Mouse (Mus musculus) stomach, embryonic 15.5 days (tissue): ENCODE measurements around the gene Arl11. TPM values are rescaled to one million over a fixed set of nuclear protein-coding genes. Genes with fewer than 3 reads are reported as not detected.
"Not testable (repeated sequence)": the region's sequence is repeated elsewhere in the genome, so short reads cannot be mapped to it uniquely, and the experiment has no call there.

Experiments used
- ATAC-seq: fragments of 200-750 bp; cut with Nextera tagmentation; 2 replicates; pipeline ENCODE4 v1.8.0; 2017; ENCODE audit warnings: low read depth, moderate number of reproducible peaks, moderate TSS enrichment; ENCODE audit not compliant: insufficient read depth, low FRiP score
- H3K27ac ChIP-seq: fragments of 300-500 bp; sonication (generic); 2 replicates; pipeline ENCODE4 v1.5.1; 2015; ENCODE audit warnings: mild to moderate bottlenecking, inconsistent platforms
- H3K27me3 ChIP-seq: fragments of 300-500 bp; sonication (generic); replicated peaks from 2 replicates; pipeline ENCODE4 v1.6.1; 2015; ENCODE audit warnings: inconsistent platforms
- H3K36me3 ChIP-seq: fragments of 300-500 bp; sonication (generic); 2 replicates; pipeline ENCODE4 v1.6.1; 2015; ENCODE audit warnings: inconsistent platforms
- H3K4me1 ChIP-seq: fragments of 300-500 bp; sonication (generic); 2 replicates; pipeline ENCODE4 v1.6.1; 2015; ENCODE audit warnings: inconsistent platforms
- H3K4me2 ChIP-seq: fragments of 300-500 bp; sonication (generic); 2 replicates; pipeline ENCODE4 v1.6.1; 2015; ENCODE audit warnings: mild to moderate bottlenecking, inconsistent platforms
- H3K4me3 ChIP-seq: fragments of 300-500 bp; sonication (generic); replicated peaks from 2 replicates; pipeline ENCODE4 v1.5.1; 2015; ENCODE audit warnings: inconsistent platforms
- H3K9ac ChIP-seq: fragments of 300-500 bp; sonication (generic); 2 replicates; pipeline ENCODE4 v1.6.1; 2015; ENCODE audit warnings: inconsistent platforms
- H3K9me3 ChIP-seq: fragments of 300-500 bp; sonication (generic); 2 replicates; pipeline ENCODE4 v1.6.1; 2016; ENCODE audit warnings: inconsistent platforms
- WGBS: fragments of 180-500 bp; shearing (Covaris S2); methylation state at CpG from one replicate; pipeline ENCODE4 v1.1.7; 2015; 5-methylcytosine and 5-hydroxymethylcytosine counted together
- polyA plus RNA-seq: library from polyadenylated mRNA; unstranded; fragments of >200 nt; fragmentation: Nextera tagmentation; extraction: Ambion mirVana; gene quantifications from 2 replicates; pipeline ENCODE4 v1.2.1, GENCODE M21; 2015

The Arl11 gene
- polyA plus RNA-seq, 1 experiment from 2014 or later = 1.2 TPM

DNA sequence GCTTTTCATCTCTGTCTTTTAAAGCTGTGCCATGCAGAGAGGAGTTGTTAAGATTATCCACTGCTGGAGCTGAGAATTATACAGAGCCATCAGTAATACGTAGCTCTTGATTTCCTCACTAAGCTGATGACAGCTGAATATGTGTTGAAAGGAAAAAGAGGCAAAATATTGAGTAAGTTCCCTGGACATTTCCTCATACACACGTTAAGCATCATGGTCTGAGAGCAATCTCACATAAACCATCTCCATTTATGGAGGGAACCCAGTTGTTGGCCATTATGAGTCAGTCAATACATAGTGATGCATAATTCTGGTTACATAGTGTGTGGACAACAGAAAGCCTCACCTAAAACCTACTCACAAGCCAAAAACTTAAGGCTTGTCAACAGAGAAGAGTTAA lies 7.1 kb upstream of the Arl11 start:
- Histone ChIP-seq H3K4me1 (no peaks in the 10 kb centered on the region), H3K9me3 (no peaks in the 10 kb centered on the region), H3K9ac (no peak overlapping the region), H3K27ac (no peak overlapping the region), H3K4me3 (no peak overlapping the region), H3K4me2 (no peak overlapping the region), H3K27me3 (no peaks in the 10 kb centered on the region), H3K36me3 (no peaks in the 10 kb centered on the region)
- ATAC-seq = no peak
- 62% methylated on average over 2 of the region's 2 CpGs for WGBS

GRCm38 (mm10) chr14:61303969-61304609 lies 5.5 kb upstream of the Arl11 start:
- Histone ChIP-seq H3K27me3 (no peaks in the 10 kb centered on the region), H3K9me3 (no peaks in the 10 kb centered on the region), H3K27ac (no peak overlapping the region), H3K4me1 (no peaks in the 10 kb centered on the region), H3K4me3 (no peak overlapping the region), H3K9ac (no peak overlapping the region), H3K36me3 (no peaks in the 10 kb centered on the region), H3K4me2 (no peak overlapping the region)
- WGBS = 45% methylated on average over 4 of the region's 4 CpGs
- ATAC-seq = no peak

- WGBS = 63% methylated on average over 7 of the region's 7 CpGs
- H3K27me3 ChIP-seq = no peaks in the 10 kb centered on the region
- H3K36me3 ChIP-seq = no peaks in the 10 kb centered on the region
- H3K4me2 ChIP-seq = peak overlapping the region; percentile 16
- no peak for ATAC-seq
- no peak overlapping the region for H3K4me3 ChIP-seq
- no peaks in the 10 kb centered on the region for H3K9me3 ChIP-seq
- H3K27ac ChIP-seq = no peak overlapping the region; the same call in 1 of the 2 replicates
- no peak overlapping the region for H3K9ac ChIP-seq
- H3K4me1 ChIP-seq = peaks cover 10% of the 10 kb centered on the region; the same call in 1 of the 2 replicates
Measured at GRCm38 (mm10) chr14:61310036-61310772, 651 bp downstream of the Arl11 start.

DNA sequence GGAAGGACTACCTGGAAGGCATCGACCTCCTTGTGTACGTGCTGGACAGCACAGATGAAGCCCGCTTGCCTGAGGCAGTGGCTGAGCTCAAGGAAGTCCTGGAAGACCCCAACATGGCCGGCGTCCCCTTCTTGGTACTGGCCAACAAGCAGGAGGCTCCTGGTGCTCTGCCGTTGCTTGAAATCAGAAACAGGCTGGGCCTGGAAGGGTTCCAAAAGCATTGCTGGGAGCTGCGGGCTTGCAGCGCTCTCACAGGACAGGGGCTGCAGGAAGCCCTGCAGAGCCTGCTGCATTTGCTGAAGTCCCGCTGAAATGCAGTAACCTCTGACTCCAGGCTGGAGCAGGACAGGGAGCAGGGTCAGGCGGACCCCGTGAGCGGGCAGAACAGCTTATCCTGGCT lies 1.4 kb downstream of the Arl11 start:
- WGBS = 46% methylated on average over 12 of the region's 12 CpGs
- no peak for ATAC-seq
- H3K4me3 ChIP-seq = no peak overlapping the region
- H3K4me2 ChIP-seq = peak overlapping the region; percentile 16
- no peaks in the 10 kb centered on the region for H3K36me3 ChIP-seq
- peaks cover 10% of the 10 kb centered on the region; the same call in 1 of the 2 replicates for H3K4me1 ChIP-seq
- no peaks in the 10 kb centered on the region for H3K9me3 ChIP-seq
- no peak overlapping the region; the same call in 1 of the 2 replicates for H3K27ac ChIP-seq
- H3K9ac ChIP-seq = no peak overlapping the region
- no peaks in the 10 kb centered on the region for H3K27me3 ChIP-seq

GRCm38 (mm10) chr14:61316861-61317260 lies 7.3 kb downstream of the Arl11 start:
- Histone ChIP-seq H3K27me3 (no peaks in the 10 kb centered on the region), H3K36me3 (no peaks in the 10 kb centered on the region), H3K4me1 (no peaks in the 10 kb centered on the region), H3K4me2 (no peak overlapping the region), H3K9ac (no peak overlapping the region), H3K9me3 (no peaks in the 10 kb centered on the region), H3K4me3 (no peak overlapping the region), H3K27ac (no peak overlapping the region)
- no peak for ATAC-seq
- 35% methylated on average over 4 of the region's 4 CpGs for WGBS

DNA sequence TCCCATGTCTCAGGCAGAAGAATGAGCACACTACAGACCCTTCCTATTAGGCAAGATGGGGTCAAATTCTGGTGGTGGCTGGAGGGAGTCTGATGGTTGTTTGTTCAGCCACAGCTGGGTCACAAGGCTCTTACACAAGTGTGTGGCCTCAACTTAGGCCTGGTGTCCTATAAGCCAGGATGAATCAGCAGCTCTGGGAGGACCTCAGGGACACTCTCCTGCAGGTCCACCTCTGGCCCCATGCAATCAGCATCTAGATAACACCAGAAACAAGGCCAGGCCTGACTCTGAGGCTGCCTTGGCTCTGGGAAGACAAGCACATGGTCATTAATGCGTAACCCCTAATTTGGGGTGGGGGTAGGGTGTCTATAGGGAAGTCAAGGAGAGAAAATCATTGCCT lies 11.2 kb downstream of the Arl11 start:
- no peak overlapping the region for H3K9ac ChIP-seq
- H3K4me3 ChIP-seq = no peak overlapping the region
- peak; percentile 70 for ATAC-seq
- no peaks in the 10 kb centered on the region for H3K36me3 ChIP-seq
- H3K27ac ChIP-seq = no peak overlapping the region
- no peaks in the 10 kb centered on the region for H3K4me1 ChIP-seq
- H3K4me2 ChIP-seq = no peak overlapping the region
- no peaks in the 10 kb centered on the region for H3K27me3 ChIP-seq
- 74% methylated on average over 1 of the region's 1 CpGs for WGBS
- no peaks in the 10 kb centered on the region for H3K9me3 ChIP-seq

DNA sequence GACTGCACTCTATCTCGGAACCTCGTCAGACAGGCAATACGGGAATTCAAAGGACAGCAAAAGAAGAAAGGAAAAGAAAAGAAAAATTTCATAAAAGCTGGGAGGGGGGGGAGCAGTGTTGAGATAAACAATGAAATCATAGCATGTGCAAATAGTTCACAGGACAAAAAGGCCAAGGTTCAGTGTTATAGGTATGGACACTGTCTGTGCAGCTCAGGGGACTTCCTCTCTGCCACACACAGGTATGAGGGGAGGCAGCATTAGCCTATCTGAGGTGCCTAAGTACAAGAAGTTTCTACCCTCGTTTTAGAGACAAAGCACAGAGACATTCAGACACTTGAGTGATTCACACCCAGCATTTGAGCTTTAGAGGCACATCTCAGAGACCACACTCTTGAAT lies 11.6 kb downstream of the Arl11 start:
- H3K9me3 ChIP-seq = no peaks in the 10 kb centered on the region
- H3K27ac ChIP-seq = no peak overlapping the region
- H3K4me3 ChIP-seq = no peak overlapping the region
- no peaks in the 10 kb centered on the region for H3K4me1 ChIP-seq
- 69% methylated on average over 4 of the region's 4 CpGs for whole genome bisulfite sequencing
- no peak overlapping the region for H3K4me2 ChIP-seq
- H3K27me3 ChIP-seq = no peaks in the 10 kb centered on the region
- H3K36me3 ChIP-seq = no peaks in the 10 kb centered on the region
- H3K9ac ChIP-seq = no peak overlapping the region
- ATAC-seq = no peak

DNA sequence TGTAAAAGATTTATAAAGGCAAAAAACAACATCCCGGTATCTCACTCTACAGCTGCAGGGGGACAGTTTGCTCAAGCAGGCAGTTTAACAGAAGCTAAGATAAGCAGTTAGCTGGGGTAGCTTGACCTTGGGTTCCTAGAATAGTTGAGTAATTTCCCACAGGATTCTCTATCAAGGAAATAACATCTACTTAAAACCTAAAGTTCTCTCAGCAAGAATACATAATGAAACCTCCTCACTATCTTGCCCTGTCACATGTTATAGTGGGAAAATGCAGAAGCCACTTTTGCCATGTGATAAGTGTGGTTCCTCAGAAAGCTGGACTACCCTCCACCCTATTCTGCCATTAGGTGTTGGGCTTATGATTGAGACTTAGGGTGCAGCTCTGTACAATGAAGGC lies 13.2 kb downstream of the Arl11 start:
- WGBS = 95% methylated on average over 1 of the region's 1 CpGs
- Histone ChIP-seq H3K27ac (no peak overlapping the region), H3K4me2 (no peak overlapping the region), H3K4me1 (0 out of 2 replicates have a peak, but pooled peaks cover 3% of the 10 kb centered on the region), H3K9me3 (no peaks in the 10 kb centered on the region), H3K36me3 (no peaks in the 10 kb centered on the region), H3K4me3 (no peak overlapping the region), H3K27me3 (no peaks in the 10 kb centered on the region), H3K9ac (no peak overlapping the region)
- no peak for ATAC-seq

- 28% methylated on average over 6 of the region's 6 CpGs for WGBS
- H3K4me2 ChIP-seq, H3K9ac ChIP-seq, ATAC-seq, H3K9me3 ChIP-seq, H3K27me3 ChIP-seq, H3K4me3 ChIP-seq, H3K4me1 ChIP-seq, H3K27ac ChIP-seq, H3K36me3 ChIP-seq: not testable (repeated sequence)
Measured at GRCm38 (mm10) chr14:61327007-61327406, 17.5 kb downstream of the Arl11 start.

DNA sequence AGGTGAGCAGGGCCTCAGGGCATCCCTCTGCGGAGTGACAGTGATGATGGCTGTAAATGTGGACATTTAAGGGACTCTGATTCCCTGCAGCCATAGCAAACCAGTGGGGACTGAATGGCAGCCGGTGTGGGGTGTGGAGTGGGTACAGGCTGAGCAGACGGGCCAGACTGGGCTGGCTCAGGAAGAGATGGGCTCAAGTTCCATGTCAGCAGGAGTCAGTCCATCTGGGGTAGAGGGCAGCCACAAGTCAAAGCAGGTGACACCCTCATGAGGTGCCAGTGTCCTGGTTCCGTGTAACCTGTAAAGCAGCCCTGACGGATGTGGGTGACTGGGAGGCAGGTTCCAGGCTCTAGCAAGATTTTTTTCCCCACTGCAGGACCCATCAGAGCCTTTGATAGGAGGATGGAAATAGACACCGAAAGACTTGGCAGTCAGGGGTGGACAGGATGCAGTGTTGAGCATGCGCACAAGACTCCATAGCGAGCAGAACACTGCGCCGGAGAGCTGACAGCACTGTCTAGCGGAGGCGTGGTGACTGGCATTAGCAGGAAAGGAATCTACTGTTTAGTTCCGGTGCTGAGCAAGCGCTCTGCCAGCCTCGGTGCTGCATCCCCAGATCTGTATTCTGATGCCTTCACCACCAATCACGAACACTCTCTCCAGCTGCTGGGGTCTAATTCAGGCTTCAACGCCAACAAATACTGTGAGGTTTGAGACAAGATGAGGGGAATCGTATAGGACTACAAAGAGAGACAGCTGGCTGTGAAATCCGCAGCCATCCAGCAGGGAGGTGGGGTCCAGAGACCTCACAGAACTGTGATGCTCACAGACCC lies 18.3 kb downstream of the Arl11 start:
- 32% methylated on average over 19 of the region's 19 CpGs for WGBS
- Histone ChIP-seq H3K4me3 (peak overlapping the region; percentile 24; the same call in 1 of the 2 replicates), H3K27ac (no peak overlapping the region), H3K9me3 (no peaks in the 10 kb centered on the region), H3K4me1 (0 out of 2 replicates have a peak, but pooled peaks cover 8% of the 10 kb centered on the region), H3K36me3 (no peaks in the 10 kb centered on the region), H3K4me2 (peak overlapping the region; percentile 49), H3K9ac (no peak overlapping the region), H3K27me3 (no peaks in the 10 kb centered on the region)
- ATAC-seq = no peak

GRCm38 (mm10) chr14:61330591-61330990 lies 21.0 kb downstream of the Arl11 start:
- ATAC-seq = no peak
- no peaks in the 10 kb centered on the region for H3K27me3 ChIP-seq

More at GRCm38 (mm10) chr14:61330591-61330990, 21.0 kb downstream of the Arl11 start:
- no peaks in the 10 kb centered on the region for H3K9me3 ChIP-seq
- no peak overlapping the region for H3K27ac ChIP-seq
- H3K9ac ChIP-seq = no peak overlapping the region
- no peak overlapping the region for H3K4me2 ChIP-seq
- 0 out of 2 replicates have a peak, but pooled peaks cover 8% of the 10 kb centered on the region for H3K4me1 ChIP-seq
- H3K36me3 ChIP-seq = no peaks in the 10 kb centered on the region
- no peak overlapping the region for H3K4me3 ChIP-seq
- 86% methylated on average over 11 of the region's 11 CpGs for WGBS
